In genomic region chr2:93088006-93088405, GRCm38 (mm10) we compare ENCODE assay signal across 28 mouse cellular contexts.
"Had no signal": no experiment of that assay in that cellular context is flagged by ENCODE, and none has a peak within 500 bp of the region (broad histone marks: within the 10 kb centered on the region; RNA-seq: fewer than 3 reads in every experiment).

No protein-coding gene starts in this region.

- H3K27ac ChIP-seq: gastrocnemius, adult 2 months; heart, embryonic 10.5 days; hindbrain, embryonic 10.5 days; hindbrain, embryonic 12.5 days; hindbrain, embryonic 14.5 days; intestine, embryonic 15.5 days; kidney, embryonic 15.5 days; layer of hippocampus, adult 2 months; left cerebral cortex, adult 2 months; limb, embryonic 10.5 days; limb, embryonic 12.5 days; liver, embryonic 13.5 days had no signal

- H3K9me3 ChIP-seq: heart, embryonic 10.5 days; hindbrain, embryonic 10.5 days; hindbrain, embryonic 12.5 days; intestine, embryonic 15.5 days; kidney, embryonic 15.5 days; limb, embryonic 10.5 days; limb, embryonic 12.5 days; liver, embryonic 13.5 days had no signal

- ATAC-seq: hindbrain, embryonic 16.5 days; inflammation-experienced regulatory T-cells, adult 6 months; intestine, embryonic 15.5 days; intestine, postnatal 0 days had no signal

- H3K27me3 ChIP-seq: hindbrain, embryonic 12.5 days; intestine, embryonic 15.5 days; kidney, embryonic 15.5 days; liver, embryonic 13.5 days had no signal

- H3K9ac ChIP-seq: heart, embryonic 12.5 days; hindbrain, embryonic 12.5 days; hindbrain, embryonic 14.5 days; intestine, embryonic 15.5 days; kidney, embryonic 15.5 days; limb, embryonic 12.5 days; liver, embryonic 13.5 days had no signal

- DNase-seq: gastrocnemius, adult 2 months; gastrocnemius, postnatal 10 days; gastrocnemius, postnatal 25 days; heart, adult 18-20 months; heart, postnatal 10 days; heart, postnatal 4 days; kidney, adult 2 months; kidney, adult 9 months; kidney, postnatal 10 days; kidney, postnatal 25 days; kidney, postnatal 4 days; liver; liver, embryonic 13.5 days had no signal

- H3K4me3 ChIP-seq: gastrocnemius, adult 2 months; heart, embryonic 10.5 days; heart, embryonic 12.5 days; hindbrain, embryonic 10.5 days; hindbrain, embryonic 12.5 days; intestine, embryonic 15.5 days; kidney, embryonic 15.5 days; layer of hippocampus, adult 2 months; left cerebral cortex, adult 2 months; limb, embryonic 10.5 days; limb, embryonic 12.5 days; liver, embryonic 13.5 days had no signal

- H3K4me1 ChIP-seq: limb, embryonic 12.5 days; liver, embryonic 13.5 days had no signal

- H3K4me2 ChIP-seq: heart, embryonic 12.5 days; hindbrain, embryonic 12.5 days; hindbrain, embryonic 14.5 days; intestine, embryonic 15.5 days; kidney, embryonic 15.5 days; limb, embryonic 12.5 days; liver, embryonic 11.5 days; liver, embryonic 13.5 days had no signal

- H3K36me3 ChIP-seq: heart, embryonic 10.5 days; heart, embryonic 12.5 days; hindbrain, embryonic 10.5 days; hindbrain, embryonic 12.5 days; intestine, embryonic 15.5 days; kidney, embryonic 15.5 days; limb, embryonic 10.5 days; limb, embryonic 12.5 days; liver, embryonic 13.5 days had no signal
